Mouse (Mus musculus) layer of hippocampus, adult 11-12 months (tissue): ENCODE measurements around the gene Cmc2.

ENCODE experiments used
- DNase-seq: peaks from one replicate; pipeline ENCODE4 v3.0.0; 2022; ENCODE audit warnings: low spot score

Gene Cmc2

GRCm38 (mm10) chr8:116905836-116906235 is 15.4 kb downstream of the Cmc2 start:
- no peak for DNase-seq

- DNase-seq: no peak
These were observed 16.0 kb downstream of the Cmc2 start for GRCm38 (mm10) chr8:116905252-116905651.

GRCm38 (mm10) chr8:116904736-116905135 is 16.5 kb downstream of the Cmc2 start:
- no peak for DNase-seq

GRCm38 (mm10) chr8:116895521-116895920 is 25.7 kb downstream of the Cmc2 start:
- DNase-seq: no peak

- no peak for DNase-seq
These were observed 27.3 kb downstream of the Cmc2 start for GRCm38 (mm10) chr8:116893938-116894337.

- DNase-seq: no peak
These were observed 28.6 kb downstream of the Cmc2 start for GRCm38 (mm10) chr8:116892636-116893035.

- DNase-seq: no peak
These were observed 29.1 kb downstream of the Cmc2 start for GRCm38 (mm10) chr8:116892130-116892529.

- DNase-seq: no peak
These were observed 29.8 kb downstream of the Cmc2 start for GRCm38 (mm10) chr8:116891446-116891845.

- no peak for DNase-seq
These were observed 33.4 kb downstream of the Cmc2 start for GRCm38 (mm10) chr8:116887813-116888212.

GRCm38 (mm10) chr8:116881396-116881795 is 39.9 kb downstream of the Cmc2 start:
- DNase-seq: no peak

- DNase-seq: no peak
These were observed 45.3 kb downstream of the Cmc2 start for GRCm38 (mm10) chr8:116875798-116876450.

GRCm38 (mm10) chr8:116873986-116874385 is 47.3 kb downstream of the Cmc2 start:
- DNase-seq: no peak

- DNase-seq: no peak
These were observed 47.7 kb downstream of the Cmc2 start for GRCm38 (mm10) chr8:116873586-116873985.

- peak; percentile 47 for DNase-seq
These were observed 48.4 kb downstream of the Cmc2 start for GRCm38 (mm10) chr8:116872761-116873342.

- DNase-seq: peak; percentile 39
These were observed 52.6 kb downstream of the Cmc2 start for GRCm38 (mm10) chr8:116868699-116869098.

- no peak for DNase-seq
These were observed 53.9 kb downstream of the Cmc2 start for GRCm38 (mm10) chr8:116867321-116867720.

GRCm38 (mm10) chr8:116866118-116866903 is 54.9 kb downstream of the Cmc2 start:
- DNase-seq: peak; percentile 14

GRCm38 (mm10) chr8:116864514-116864913 is 56.7 kb downstream of the Cmc2 start:
- no peak for DNase-seq

- DNase-seq: no peak
These were observed 57.2 kb downstream of the Cmc2 start for GRCm38 (mm10) chr8:116864022-116864387.

GRCm38 (mm10) chr8:116863357-116864021 is 57.8 kb downstream of the Cmc2 start:
- peak; percentile 52 for DNase-seq

- no peak for DNase-seq
These were observed 59.1 kb downstream of the Cmc2 start for GRCm38 (mm10) chr8:116862191-116862590.

GRCm38 (mm10) chr8:116852042-116852441 is 69.2 kb downstream of the Cmc2 start:
- no peak for DNase-seq

- no peak for DNase-seq
These were observed 73.2 kb downstream of the Cmc2 start for GRCm38 (mm10) chr8:116848042-116848441.
